Mouse (Mus musculus) cerebellum, adult 2 months (tissue): Measurements from ENCODE around the gene Grid2. TPM values are rescaled to one million over a fixed set of nuclear protein-coding genes. Genes with fewer than 3 reads are reported as not detected.
A peak's percentile ranks its signal among the peaks of the same experiment; 100 is the strongest.

Source experiments
- DNase-seq, 2 experiments: peaks; one replicate each; pipeline ENCODE4 v3.0.0; 2021
- H3K27ac ChIP-seq: fragments of 200-500 bp; 2 replicates; pipeline ENCODE4 v1.5.1; 2012; ENCODE audit warnings: low read length, control low read depth, inconsistent platforms; ENCODE audit not compliant: insufficient read depth
- H3K27me3 ChIP-seq: fragments of 200-500 bp; 2 replicates; pipeline ENCODE4 v1.6.1; 2012; ENCODE audit warnings: inconsistent platforms, mild to moderate bottlenecking, low read length, moderate library complexity; ENCODE audit not compliant: control insufficient read depth, insufficient read depth
- H3K4me1 ChIP-seq: fragments of 200-500 bp; 2 replicates; pipeline ENCODE4 v1.6.1; 2011; ENCODE audit warnings: low read length; ENCODE audit not compliant: control insufficient read depth, insufficient read depth
- H3K4me3 ChIP-seq: fragments of 200-500 bp; replicated peaks from 2 replicates; pipeline ENCODE3; 2011; ENCODE audit warnings: mild to moderate bottlenecking, low read depth, low read length, control low read depth; ENCODE audit not compliant: insufficient read depth
- CTCF ChIP-seq: fragments of 200-500 bp; IDR thresholded peaks from 2 replicates; pipeline ENCODE4 v1.5.1; 2011; ENCODE audit warnings: low read depth, mild to moderate bottlenecking, control low read depth, low read length, moderate library complexity, borderline replicate concordance; ENCODE audit not compliant: insufficient read depth
- POLR2A ChIP-seq: fragments of 200-500 bp; IDR thresholded peaks from 2 replicates; pipeline ENCODE4 v1.6.1; 2011; ENCODE audit warnings: low read length, control low read depth, borderline replicate concordance; ENCODE audit not compliant: insufficient read depth
- WGBS: fragments of 180-500 bp; shearing (Covaris S2); methylation state at CpG from one replicate; pipeline ENCODE4 v1.1.7; 2018; 5-methylcytosine and 5-hydroxymethylcytosine counted together
- polyA plus RNA-seq: library from polyadenylated mRNA; depleted of rRNA; stranded (reverse); fragments of >200 nt; gene quantifications from 2 replicates; pipeline ENCODE4 v1.2.3, GENCODE M21; 2012

Grid2 gene
- polyA plus RNA-seq, 1 experiment: 76.4 TPM

GRCm38 (mm10) chr6:63635970-63636369 is 380.3 kb downstream of the Grid2 start:
- H3K27ac ChIP-seq: no peak overlapping the region
- no peaks in the 10 kb centered on the region for H3K4me1 ChIP-seq
- whole genome bisulfite sequencing: 92% methylated on average over 3 of the region's 3 CpGs
- H3K27me3 ChIP-seq: no peaks in the 10 kb centered on the region
- TF ChIP-seq CTCF (no peak), POLR2A (no peak)
- H3K4me3 ChIP-seq: no peak overlapping the region
- DNase-seq: no peak

- DNase-seq: peak in 1 of 2 experiments; percentile 6
- peaks cover 2% of the 10 kb centered on the region; the same call in 1 of the 2 replicates for H3K4me1 ChIP-seq
- no peak overlapping the region for H3K4me3 ChIP-seq
- 24% methylated on average over 3 of the region's 3 CpGs for WGBS
- H3K27ac ChIP-seq: no peak overlapping the region
- TF ChIP-seq POLR2A: no peak
- TF ChIP-seq CTCF: no peak
- H3K27me3 ChIP-seq: no peaks in the 10 kb centered on the region
Observed at GRCm38 (mm10) chr6:63659423-63659822, 403.7 kb downstream of the Grid2 start.

DNA sequence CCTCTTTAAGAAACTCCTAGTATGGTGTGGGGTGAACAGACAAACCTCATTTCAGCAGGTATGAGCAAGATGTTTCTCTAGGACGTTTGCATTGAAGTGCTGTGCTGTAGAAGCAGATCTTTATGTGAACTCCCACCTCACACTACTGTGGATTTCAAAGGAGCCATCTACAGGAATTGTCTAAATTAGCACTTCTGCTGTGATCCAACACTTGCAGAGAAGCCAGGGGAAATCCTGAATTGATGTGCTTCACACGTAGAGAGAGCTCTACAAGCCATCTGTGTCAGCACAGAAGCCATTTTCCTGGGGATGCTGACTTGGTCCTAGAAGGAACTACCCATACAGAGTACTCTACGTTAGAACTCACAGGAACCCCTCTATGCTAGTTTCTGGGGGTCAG is 430.0 kb downstream of the Grid2 start:
- TF ChIP-seq POLR2A: no peak
- no peak for TF ChIP-seq CTCF
- H3K4me1 ChIP-seq: no peaks in the 10 kb centered on the region
- H3K4me3 ChIP-seq: no peak overlapping the region
- no peaks in the 10 kb centered on the region for H3K27me3 ChIP-seq
- WGBS: 38% methylated on average over 3 of the region's 3 CpGs
- no peak for DNase-seq
- H3K27ac ChIP-seq: no peak overlapping the region

DNA sequence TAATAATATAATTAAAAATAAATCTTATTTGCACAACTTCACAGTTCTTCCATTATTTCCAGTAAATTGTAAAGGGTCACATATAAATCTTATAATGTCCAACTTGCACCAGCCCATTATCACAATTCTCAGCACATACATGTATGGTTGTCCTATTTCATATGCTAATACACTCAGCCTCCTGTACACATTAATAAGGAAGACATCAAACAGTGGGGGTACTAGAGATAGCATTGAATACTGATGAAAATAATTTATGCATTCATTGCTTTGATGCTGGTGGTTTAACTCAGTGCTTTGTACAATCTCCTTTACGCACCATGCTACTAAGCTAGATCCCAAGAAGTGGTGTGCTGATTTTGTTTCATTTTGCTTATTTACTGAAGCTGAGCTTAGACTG is 446.0 kb downstream of the Grid2 start:
- H3K27ac ChIP-seq: no peak overlapping the region
- H3K27me3 ChIP-seq: no peaks in the 10 kb centered on the region
- TF ChIP-seq CTCF: no peak
- TF ChIP-seq POLR2A: no peak
- no peak overlapping the region for H3K4me3 ChIP-seq
- H3K4me1 ChIP-seq: no peaks in the 10 kb centered on the region
- DNase-seq: no peak
- WGBS: 76% methylated on average over 1 of the region's 1 CpGs

- no peak overlapping the region for H3K4me3 ChIP-seq
- 5% methylated on average over 2 of the region's 2 CpGs for WGBS
- peak; percentile 13 to 51 for DNase-seq
- peaks cover 3% of the 10 kb centered on the region; the same call in 1 of the 2 replicates for H3K4me1 ChIP-seq
- H3K27ac ChIP-seq: no peak overlapping the region
- H3K27me3 ChIP-seq: no peaks in the 10 kb centered on the region
- no peak for TF ChIP-seq CTCF
Observed at GRCm38 (mm10) chr6:63733740-63734139, 478.1 kb downstream of the Grid2 start.

DNA sequence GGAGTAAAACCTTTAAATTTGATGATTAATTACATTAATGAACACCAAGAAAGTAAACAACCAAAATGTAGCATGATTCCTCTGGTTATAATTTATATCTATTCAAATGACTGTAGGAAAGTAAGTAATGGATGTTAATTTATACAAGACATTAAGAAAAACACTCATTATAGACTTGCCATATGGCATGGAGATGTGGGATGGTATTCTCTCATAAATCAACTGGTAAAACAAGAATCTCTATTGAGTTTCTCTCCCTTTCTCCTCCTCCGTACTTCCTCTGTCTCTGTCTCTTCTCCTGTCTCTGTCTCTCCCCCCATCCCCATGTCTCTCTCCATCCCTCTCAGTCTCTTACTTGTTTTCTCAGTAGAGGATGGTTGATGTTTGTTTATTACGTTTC is 506.9 kb downstream of the Grid2 start:
- 88% methylated on average over 2 of the region's 2 CpGs for WGBS
- no peak for DNase-seq
- H3K27me3 ChIP-seq: no peaks in the 10 kb centered on the region

GRCm38 (mm10) chr6:63794679-63795078 is 539.0 kb downstream of the Grid2 start:
- Histone ChIP-seq H3K27me3 (no peaks in the 10 kb centered on the region), H3K4me3 (no peak overlapping the region), H3K4me1 (no peaks in the 10 kb centered on the region), H3K27ac (no peak overlapping the region)
- TF ChIP-seq CTCF (no peak), POLR2A (no peak)
- DNase-seq: no peak

More for the DNA sequence above, 506.9 kb downstream of the Grid2 start:
- Histone ChIP-seq H3K4me1 (no peaks in the 10 kb centered on the region), H3K4me3 (no peak overlapping the region), H3K27ac (no peak overlapping the region)
- no peak for TF ChIP-seq CTCF
- TF ChIP-seq POLR2A: no peak

GRCm38 (mm10) chr6:63820236-63820635 is 564.6 kb downstream of the Grid2 start:
- Histone ChIP-seq H3K4me1 (no peaks in the 10 kb centered on the region), H3K27ac (no peak overlapping the region), H3K27me3 (no peaks in the 10 kb centered on the region), H3K4me3 (no peak overlapping the region)
- 69% methylated on average over 5 of the region's 5 CpGs for WGBS
- TF ChIP-seq POLR2A (no peak), CTCF (no peak)
- DNase-seq: no peak

GRCm38 (mm10) chr6:63862628-63863027 is 607.0 kb downstream of the Grid2 start:
- H3K4me1 ChIP-seq: no peaks in the 10 kb centered on the region

More at GRCm38 (mm10) chr6:63862628-63863027, 607.0 kb downstream of the Grid2 start:
- no peaks in the 10 kb centered on the region for H3K27me3 ChIP-seq
- WGBS: 23% methylated on average over 2 of the region's 2 CpGs
- no peak overlapping the region for H3K27ac ChIP-seq
- no peak overlapping the region for H3K4me3 ChIP-seq
- DNase-seq: no peak
- TF ChIP-seq POLR2A (no peak), CTCF (no peak)
